Mouse (Mus musculus) embryonic facial prominence, embryonic 11.5 days (tissue): ENCODE data around the gene Elmo1. TPM values are rescaled to one million over a fixed set of nuclear protein-coding genes. Genes with fewer than 3 reads are reported as not detected.

Source experiments
- ATAC-seq: fragments of 200-750 bp; cut with Nextera tagmentation; replicated peaks from 2 replicates; pipeline ENCODE4 v1.8.0; 2017; ENCODE audit warnings: low read depth; ENCODE audit not compliant: insufficient number of reproducible peaks, low FRiP score, low TSS enrichment
- DNase-seq: peaks from one replicate; pipeline ENCODE4 v3.0.0-alpha.2; 2015; ENCODE audit warnings: low spot score
- H3K27ac ChIP-seq: fragments of 300-500 bp; sonication (generic); replicated peaks from 2 replicates; pipeline ENCODE4 v1.5.1; 2014; ENCODE audit warnings: mild to moderate bottlenecking, low read depth, low read length, control low read depth
- H3K27me3 ChIP-seq: fragments of 300-500 bp; sonication (generic); 2 replicates; pipeline ENCODE4 v1.6.1; 2014; ENCODE audit warnings: mild to moderate bottlenecking, low read length, moderate library complexity, mixed read lengths; ENCODE audit not compliant: control insufficient read depth, insufficient read depth
- H3K36me3 ChIP-seq: fragments of 300-500 bp; sonication (generic); replicated peaks from 2 replicates; pipeline ENCODE4 v1.6.1; 2014; ENCODE audit warnings: low read depth, mild to moderate bottlenecking, low read length, moderate library complexity, mixed read lengths; ENCODE audit not compliant: control insufficient read depth, insufficient read depth
- H3K4me1 ChIP-seq: fragments of 300-500 bp; sonication (generic); 2 replicates; pipeline ENCODE4 v1.6.1; 2014; ENCODE audit warnings: low read length, mixed read lengths; ENCODE audit not compliant: control insufficient read depth, insufficient read depth
- H3K4me2 ChIP-seq: fragments of 300-500 bp; sonication (generic); 2 replicates; pipeline ENCODE4 v1.6.1; 2014; ENCODE audit warnings: low read depth, mild to moderate bottlenecking, control low read depth, low read length, moderate library complexity
- H3K4me3 ChIP-seq: fragments of 300-500 bp; sonication (generic); 2 replicates; pipeline ENCODE4 v1.5.1; 2014; ENCODE audit warnings: low read depth, low read length, control low read depth
- H3K9ac ChIP-seq: fragments of 300-500 bp; sonication (generic); replicated peaks from 2 replicates; pipeline ENCODE4 v1.6.1; 2014; ENCODE audit warnings: mild to moderate bottlenecking, control low read depth, low read length
- H3K9me3 ChIP-seq: fragments of 300-500 bp; sonication (generic); replicated peaks from 2 replicates; pipeline ENCODE4 v1.6.1; 2016; ENCODE audit warnings: mild to moderate bottlenecking, low read length, inconsistent platforms, mixed read lengths; ENCODE audit not compliant: control insufficient read depth
- WGBS: fragments of 180-500 bp; shearing (Covaris S2); extraction: QIAGEN DNeasy Blood & Tissue Kit; methylation state at CpG from one replicate; pipeline ENCODE4 v1.1.7; 2014; 5-methylcytosine and 5-hydroxymethylcytosine counted together
- polyA plus RNA-seq: library from polyadenylated mRNA; unstranded; fragments of >200 nt; fragmentation: Nextera tagmentation; extraction: Ambion mirVana; gene quantifications from 2 replicates; pipeline ENCODE4 v1.2.1, GENCODE M21; 2014

Gene Elmo1
- polyA plus RNA-seq, 1 experiment from 2014 or later: 8.8 TPM

DNA sequence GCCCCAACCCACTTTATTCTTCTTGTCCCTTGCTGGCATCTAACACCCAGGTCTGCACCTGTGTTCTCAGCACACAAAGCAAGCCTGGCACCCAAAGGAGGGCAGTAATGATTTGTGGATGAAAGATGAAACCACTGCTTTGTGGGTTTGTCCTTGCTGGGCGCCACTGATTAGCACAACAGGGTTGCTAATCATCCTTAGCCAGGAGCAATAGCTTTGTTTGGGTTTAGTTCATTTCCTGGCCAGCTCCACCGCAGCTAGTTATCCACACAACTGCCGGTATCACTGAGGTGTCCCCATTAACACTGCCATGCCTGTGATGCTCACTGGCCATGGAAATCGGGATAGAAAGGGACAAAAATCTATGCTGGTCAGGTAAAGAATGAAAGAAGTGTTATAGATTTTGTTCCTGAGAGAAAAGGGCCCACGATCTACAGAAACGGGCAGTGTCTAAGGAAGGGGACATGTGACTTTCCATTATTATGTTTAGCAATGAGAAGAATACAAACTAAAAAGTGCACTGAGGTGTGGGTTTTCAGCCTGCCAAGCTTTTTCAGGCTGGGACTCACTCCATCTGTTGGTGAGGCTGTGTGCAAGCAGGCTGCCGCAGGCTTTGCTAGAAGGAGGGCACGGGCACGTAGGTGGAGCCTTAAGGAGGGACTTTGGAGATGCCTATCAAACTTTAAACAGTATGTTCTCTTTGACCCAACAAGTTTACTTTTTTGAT, 93.3 kb downstream of the Elmo1 start:
- H3K27ac ChIP-seq: no peak overlapping the region; the same call in 1 of the 2 replicates
- no peaks in the 10 kb centered on the region for H3K36me3 ChIP-seq
- no peaks in the 10 kb centered on the region for H3K27me3 ChIP-seq
- DNase-seq: peak; percentile 38
- H3K4me1 ChIP-seq: no peaks in the 10 kb centered on the region
- no peak for ATAC-seq
- H3K4me2 ChIP-seq: no peak overlapping the region
- WGBS: 8% methylated on average over 9 of the region's 9 CpGs
- H3K4me3 ChIP-seq: no peak overlapping the region
- H3K9ac ChIP-seq: no peak overlapping the region
- H3K9me3 ChIP-seq: no peaks in the 10 kb centered on the region

DNA sequence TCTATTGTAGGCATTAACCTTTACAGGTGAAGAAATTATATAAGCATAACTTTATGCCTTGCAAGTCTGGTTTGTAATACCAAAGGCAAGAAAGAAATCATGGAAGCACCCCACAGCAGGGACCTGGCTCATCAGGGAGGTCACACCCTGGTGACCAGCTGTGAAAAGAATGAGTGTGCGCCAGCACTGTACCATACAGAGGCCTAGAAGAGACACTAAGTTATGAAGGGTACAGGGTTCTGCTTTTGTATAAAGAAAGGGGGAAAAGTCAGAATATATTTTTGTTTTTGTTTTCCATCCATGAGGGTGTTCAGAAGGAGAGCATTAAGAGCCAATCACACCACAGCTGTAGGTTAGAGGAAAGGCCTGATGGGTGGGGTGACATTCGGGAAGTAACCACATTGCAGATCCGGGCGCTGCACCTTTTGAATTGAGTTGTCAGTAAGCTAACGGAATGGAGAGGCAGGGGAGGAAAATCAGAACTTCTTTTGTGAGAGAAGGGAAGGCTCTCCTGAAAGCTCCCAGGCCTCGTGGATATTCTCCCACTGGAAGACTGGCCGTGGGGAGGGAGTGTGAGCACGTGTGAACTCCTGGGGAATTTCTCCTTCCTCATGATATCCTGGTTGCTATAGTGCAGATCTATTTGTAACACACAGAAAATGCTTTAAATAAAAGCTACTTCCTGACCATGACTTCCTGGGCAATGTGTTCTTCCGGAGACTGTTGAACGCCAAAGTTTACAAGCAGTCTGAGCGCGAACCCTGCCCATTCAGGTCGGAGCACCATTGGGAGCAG, 94.0 kb downstream of the Elmo1 start:
- WGBS: 69% methylated on average over 13 of the region's 13 CpGs
- Histone ChIP-seq H3K36me3 (no peaks in the 10 kb centered on the region), H3K9me3 (no peaks in the 10 kb centered on the region), H3K27me3 (no peaks in the 10 kb centered on the region), H3K4me3 (no peak overlapping the region), H3K9ac (no peak overlapping the region), H3K27ac (no peak overlapping the region; the same call in 1 of the 2 replicates), H3K4me1 (no peaks in the 10 kb centered on the region), H3K4me2 (no peak overlapping the region)
- no peak for DNase-seq
- ATAC-seq: 0 out of 2 replicates have a peak, but pooled peaks have one; percentile 35

DNA sequence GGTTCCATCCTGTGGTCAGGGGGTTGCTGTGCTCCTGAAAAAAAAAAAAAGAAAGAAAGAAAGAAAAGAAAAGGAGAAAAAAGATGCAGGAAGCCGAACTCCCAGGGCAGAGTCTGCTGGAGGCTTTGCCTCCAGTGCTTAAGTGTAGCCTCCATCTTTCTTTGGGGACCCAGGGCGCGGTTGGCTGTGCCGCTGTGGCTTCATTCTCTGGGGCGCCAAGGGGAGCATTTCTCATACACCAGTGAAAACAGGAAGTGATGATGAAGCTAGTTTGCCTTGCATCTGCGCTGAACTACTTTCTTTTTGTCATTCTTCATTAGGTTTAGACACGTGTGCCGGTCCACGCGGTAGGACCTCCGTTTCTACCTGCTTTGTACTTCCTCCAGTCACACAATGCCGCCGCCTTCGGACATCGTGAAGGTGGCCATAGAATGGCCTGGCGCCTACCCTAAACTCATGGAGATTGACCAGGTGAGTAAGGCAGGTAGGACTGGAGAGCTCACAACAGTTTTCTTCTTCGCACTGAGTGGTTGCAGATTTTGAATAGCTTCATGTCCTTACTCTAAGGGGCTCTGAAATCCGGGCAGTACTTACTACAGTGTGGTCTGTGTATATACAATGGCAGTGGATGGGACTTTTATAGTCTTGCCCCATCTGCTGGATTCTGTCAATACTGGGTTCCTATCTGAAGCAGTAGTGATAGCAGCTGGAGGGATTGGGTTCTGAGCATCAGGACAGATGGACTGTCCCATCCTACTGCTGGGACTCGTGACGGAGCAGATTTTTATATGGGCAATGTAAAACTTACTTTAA, 94.8 kb downstream of the Elmo1 start:
- Histone ChIP-seq H3K9ac (no peak overlapping the region), H3K36me3 (no peaks in the 10 kb centered on the region), H3K4me1 (no peaks in the 10 kb centered on the region), H3K4me3 (no peak overlapping the region), H3K4me2 (no peak overlapping the region), H3K27me3 (no peaks in the 10 kb centered on the region), H3K9me3 (no peaks in the 10 kb centered on the region), H3K27ac (no peak overlapping the region)
- ATAC-seq (no peak), DNase-seq (no peak)
- WGBS: 94% methylated on average over 20 of the region's 20 CpGs

DNA sequence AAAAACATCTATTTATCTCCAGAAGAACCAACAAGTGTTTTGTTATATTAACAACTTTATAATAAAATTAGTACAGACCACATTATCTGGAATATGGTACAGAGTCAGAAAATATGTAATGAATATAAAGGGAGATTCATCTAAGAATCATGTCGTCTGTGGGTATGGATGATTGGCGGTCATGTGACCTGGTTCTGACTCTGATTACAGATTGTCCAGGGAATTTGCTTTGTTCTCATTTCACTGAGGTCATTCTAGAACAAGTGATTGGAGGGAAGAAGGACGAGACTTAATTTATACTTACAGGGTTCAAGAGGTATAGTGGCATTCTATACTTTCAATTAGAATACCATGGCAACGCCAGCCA, 95.4 kb downstream of the Elmo1 start:
- ATAC-seq: no peak
- whole genome bisulfite sequencing: 75% methylated on average over 4 of the region's 4 CpGs

DNA sequence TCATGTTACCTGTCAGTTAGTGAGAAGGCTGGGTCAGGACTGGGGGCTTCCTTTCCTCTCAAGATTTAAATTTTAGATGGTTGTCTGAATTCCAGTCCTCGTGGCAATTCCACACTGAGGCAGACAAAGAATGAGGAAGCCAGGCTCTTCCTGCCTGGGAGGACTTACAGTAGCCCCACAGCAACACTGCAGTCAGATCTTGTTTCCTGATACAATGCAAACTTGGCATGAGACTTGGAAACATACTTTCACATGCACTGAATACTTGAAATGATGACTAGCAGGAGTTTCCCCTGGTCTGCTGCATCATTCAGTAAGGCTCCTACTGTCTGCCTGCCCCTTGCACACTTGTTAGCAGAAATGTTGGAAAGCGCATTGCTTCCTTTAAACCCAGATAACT, 97.3 kb downstream of the Elmo1 start:
- no peak for ATAC-seq
- H3K27ac ChIP-seq: no peak overlapping the region
- H3K4me2 ChIP-seq: no peak overlapping the region
- H3K27me3 ChIP-seq: no peaks in the 10 kb centered on the region
- no peak overlapping the region for H3K4me3 ChIP-seq
- DNase-seq: no peak
- 77% methylated on average over 2 of the region's 2 CpGs for WGBS
- H3K36me3 ChIP-seq: no peaks in the 10 kb centered on the region
- no peak overlapping the region for H3K9ac ChIP-seq
- H3K4me1 ChIP-seq: no peaks in the 10 kb centered on the region
- H3K9me3 ChIP-seq: no peaks in the 10 kb centered on the region

More for the DNA sequence above, 95.4 kb downstream of the Elmo1 start:
- no peak overlapping the region for H3K27ac ChIP-seq
- no peak overlapping the region for H3K4me2 ChIP-seq
- H3K4me3 ChIP-seq: no peak overlapping the region
- no peaks in the 10 kb centered on the region for H3K27me3 ChIP-seq
- no peaks in the 10 kb centered on the region for H3K9me3 ChIP-seq
- H3K4me1 ChIP-seq: no peaks in the 10 kb centered on the region
- no peak for DNase-seq
- no peaks in the 10 kb centered on the region for H3K36me3 ChIP-seq
- no peak overlapping the region for H3K9ac ChIP-seq

DNA sequence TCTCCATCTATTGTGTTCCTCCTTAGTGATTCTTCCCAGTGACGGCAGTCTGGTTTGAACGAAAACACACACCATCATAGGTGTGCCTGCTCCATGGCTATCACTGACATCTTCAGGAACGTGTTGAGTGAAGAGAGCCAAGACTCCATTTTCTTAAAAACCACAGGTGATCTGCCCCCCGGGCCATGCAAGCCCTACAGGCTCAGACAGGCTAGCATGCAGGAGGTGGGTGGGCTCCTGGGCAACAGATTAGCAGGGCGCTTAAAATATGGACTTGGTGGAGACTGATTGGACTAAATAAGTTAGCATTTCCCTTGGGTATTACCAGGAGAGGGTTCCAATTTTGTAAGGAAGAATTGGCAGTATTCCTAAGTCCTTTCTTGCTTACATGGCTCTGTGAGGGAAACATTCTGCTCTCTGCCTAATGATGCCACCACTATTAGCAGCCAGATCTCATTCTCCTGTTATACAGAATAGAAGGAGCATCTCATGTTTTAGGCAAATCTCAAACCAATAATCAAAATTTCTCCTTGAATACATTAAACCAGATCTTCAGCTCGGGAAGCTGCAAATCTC, 101.7 kb downstream of the Elmo1 start:
- no peak overlapping the region for H3K27ac ChIP-seq
- WGBS: 84% methylated on average over 6 of the region's 6 CpGs

DNA sequence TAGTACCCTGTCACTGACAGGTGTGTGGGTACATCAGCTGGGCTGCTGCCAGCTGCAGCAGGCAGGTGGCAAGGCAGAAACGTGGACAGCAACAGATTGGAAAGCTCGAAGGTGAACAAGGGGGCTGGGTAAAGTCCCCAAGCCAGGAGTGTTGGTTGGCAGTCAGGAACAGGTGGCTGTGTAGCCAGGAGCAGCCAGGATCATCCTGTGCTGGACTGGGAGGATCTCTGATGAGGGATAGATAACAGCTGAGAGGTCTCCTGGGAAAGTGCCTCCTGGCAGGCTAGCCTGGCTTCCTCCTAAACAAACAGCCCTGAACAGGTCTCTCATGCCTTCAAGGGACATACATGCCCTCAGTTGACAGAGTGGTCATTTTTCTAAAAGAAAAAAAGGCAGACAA, 110.2 kb downstream of the Elmo1 start:
- no peak overlapping the region for H3K27ac ChIP-seq
- DNase-seq (no peak), ATAC-seq (no peak)
- H3K27me3 ChIP-seq: no peaks in the 10 kb centered on the region
- 51% methylated on average over 2 of the region's 2 CpGs for WGBS
- H3K4me1 ChIP-seq: no peaks in the 10 kb centered on the region
- H3K36me3 ChIP-seq: no peaks in the 10 kb centered on the region
- H3K4me3 ChIP-seq: no peak overlapping the region
- no peak overlapping the region for H3K9ac ChIP-seq
- H3K4me2 ChIP-seq: no peak overlapping the region
- H3K9me3 ChIP-seq: no peaks in the 10 kb centered on the region

More for the DNA sequence above, 101.7 kb downstream of the Elmo1 start:
- H3K4me2 ChIP-seq: no peak overlapping the region
- no peaks in the 10 kb centered on the region for H3K27me3 ChIP-seq
- no peaks in the 10 kb centered on the region for H3K4me1 ChIP-seq
- H3K4me3 ChIP-seq: no peak overlapping the region
- no peaks in the 10 kb centered on the region for H3K36me3 ChIP-seq
- no peak overlapping the region for H3K9ac ChIP-seq
- ATAC-seq: no peak
- no peaks in the 10 kb centered on the region for H3K9me3 ChIP-seq
- DNase-seq: no peak
